Mouse (Mus musculus): ENCODE data around the gene Prkd2.

The Prkd2 gene

GRCm38 (mm10) chr7:16859902-16860651 is 17.4 kb downstream of the Prkd2 start:
- in situ Hi-C loops (cut with MboI, MseI), result loop anchor here (5.0 kb wide), 1 partner anchor 62 kb away; the partner anchor contains the start of gene Calm3

- in situ Hi-C loops (cut with MboI, MseI), result no loop called here
Observed at GRCm38 (mm10) chr7:16867488-16867887, 24.8 kb downstream of the Prkd2 start.

GRCm38 (mm10) chr7:16869497-16869896 is 26.8 kb downstream of the Prkd2 start:
- in situ Hi-C loops (cut with MboI, MseI), result no loop called here

GRCm38 (mm10) chr7:16871600-16871999 is 28.9 kb downstream of the Prkd2 start:
- in situ Hi-C loops (cut with MboI, MseI), result no loop called here

- in situ Hi-C loops (cut with MboI, MseI), result no loop called here
Observed at GRCm38 (mm10) chr7:16872478-16872877, 29.8 kb downstream of the Prkd2 start.

- in situ Hi-C loops (cut with MboI, MseI), result no loop called here
Observed at GRCm38 (mm10) chr7:16873392-16873791, 30.7 kb downstream of the Prkd2 start.

- in situ Hi-C loops (cut with MboI, MseI), result no loop called here
Observed at GRCm38 (mm10) chr7:16874190-16874589, 31.5 kb downstream of the Prkd2 start.

GRCm38 (mm10) chr7:16874756-16875309 is 32.1 kb downstream of the Prkd2 start:
- in situ Hi-C loops (cut with MboI, MseI), result loop anchor here (25.0 kb wide), 1 partner anchor 938 kb away; the partner anchor contains the start of gene Nop53

- in situ Hi-C loops (cut with MboI, MseI), result loop anchor here (25.0 kb wide), 1 partner anchor 938 kb away; the partner anchor contains the start of gene Nop53
Observed at GRCm38 (mm10) chr7:16875310-16875325, 32.4 kb downstream of the Prkd2 start, which contains the start of gene Dact3. TSS of gene Dact3 (plus strand) at chr7:16875317.

GRCm38 (mm10) chr7:16875326-16875725 is 32.6 kb downstream of the Prkd2 start:
- in situ Hi-C loops (cut with MboI, MseI), result loop anchor here (25.0 kb wide), 1 partner anchor 938 kb away; the partner anchor contains the start of gene Nop53

GRCm38 (mm10) chr7:16876006-16876405 is 33.3 kb downstream of the Prkd2 start:
- in situ Hi-C loops (cut with MboI, MseI), result loop anchor here (25.0 kb wide), 1 partner anchor 939 kb away; the partner anchor contains the start of gene Nop53

- in situ Hi-C loops (cut with MboI, MseI), result loop anchor here (25.0 kb wide), 1 partner anchor 939 kb away; the partner anchor contains the start of gene Nop53
Observed at GRCm38 (mm10) chr7:16876608-16877007, 33.9 kb downstream of the Prkd2 start.

- in situ Hi-C loops (cut with MboI, MseI), result loop anchor here (25.0 kb wide), 1 partner anchor 940 kb away; the partner anchor contains the start of gene Nop53
Observed at GRCm38 (mm10) chr7:16877717-16878116, 35.0 kb downstream of the Prkd2 start.

- in situ Hi-C loops (cut with MboI, MseI), result loop anchor here (25.0 kb wide), 1 partner anchor 943 kb away; the partner anchor contains the start of gene Nop53
Observed at GRCm38 (mm10) chr7:16879796-16880547, 37.3 kb downstream of the Prkd2 start.

- in situ Hi-C loops (cut with MboI, MseI), result loop anchor here (25.0 kb wide), 1 partner anchor 943 kb away; the partner anchor contains the start of gene Nop53
Observed at GRCm38 (mm10) chr7:16880615-16881014, 37.9 kb downstream of the Prkd2 start.

- in situ Hi-C loops (cut with MboI, MseI), result loop anchor here (25.0 kb wide), 1 partner anchor 946 kb away; the partner anchor contains the start of gene Nop53
Observed at GRCm38 (mm10) chr7:16883162-16883561, 40.5 kb downstream of the Prkd2 start.

- in situ Hi-C loops (cut with MboI, MseI), result loop anchor here (25.0 kb wide), 1 partner anchor 947 kb away; the partner anchor contains the start of gene Nop53
Observed at GRCm38 (mm10) chr7:16884334-16884733, 41.6 kb downstream of the Prkd2 start.

- in situ Hi-C loops (cut with MboI, MseI), result loop anchor here (25.0 kb wide), 1 partner anchor 948 kb away; the partner anchor contains the start of gene Nop53
Observed at GRCm38 (mm10) chr7:16885271-16885776, 42.6 kb downstream of the Prkd2 start.

GRCm38 (mm10) chr7:16885905-16886304 is 43.2 kb downstream of the Prkd2 start:
- in situ Hi-C loops (cut with MboI, MseI), result loop anchor here (25.0 kb wide), 1 partner anchor 949 kb away; the partner anchor contains the start of gene Nop53

- in situ Hi-C loops (cut with MboI, MseI), result loop anchor here (25.0 kb wide), 1 partner anchor 953 kb away; the partner anchor contains the start of gene Nop53
Observed at GRCm38 (mm10) chr7:16890536-16890935, 47.8 kb downstream of the Prkd2 start.

- in situ Hi-C loops (cut with MboI, MseI), result loop anchor here (25.0 kb wide), 1 partner anchor 954 kb away; the partner anchor contains the start of gene Nop53
Observed at GRCm38 (mm10) chr7:16890944-16891343, 48.2 kb downstream of the Prkd2 start.

All from T-helper 2 cell (primary cell).